Mouse (Mus musculus) myocyte (in vitro differentiated cells): ENCODE measurements around the gene Ankrd33b. TPM values are rescaled to one million over a fixed set of nuclear protein-coding genes. Genes with fewer than 3 reads are reported as not detected.
A peak's percentile ranks its signal among the peaks of the same experiment; 100 is the strongest.

ENCODE experiments used
- H3K27me3 ChIP-seq: one replicate; pipeline ENCODE4 v1.6.1; 2011; ENCODE audit not compliant: control insufficient read depth, insufficient read depth, insufficient read length
- H3K36me3 ChIP-seq: one replicate; pipeline ENCODE4 v1.6.1; 2011; ENCODE audit not compliant: control insufficient read depth, insufficient read depth
- H3K4me2 ChIP-seq: one replicate; pipeline ENCODE4 v1.6.1; 2011; ENCODE audit warnings: low read depth, control low read depth
- H3K4me3 ChIP-seq: one replicate; pipeline ENCODE4 v1.5.1; 2011; ENCODE audit warnings: mild to moderate bottlenecking, control low read depth, moderate library complexity
- H3K79me2 ChIP-seq: one replicate; pipeline ENCODE4 v1.6.1; 2011; ENCODE audit not compliant: control insufficient read depth, insufficient read depth
- H3ac ChIP-seq: one replicate; pipeline ENCODE4 v1.6.1; 2011; ENCODE audit not compliant: control insufficient read depth, insufficient read length
- CEBPB ChIP-seq: IDR thresholded peaks from 2 replicates; pipeline ENCODE4 v1.6.1; 2011; ENCODE audit warnings: mild to moderate bottlenecking, moderate library complexity; ENCODE audit not compliant: poor library complexity, insufficient read depth, severe bottlenecking
- E2F4 ChIP-seq: IDR thresholded peaks from one replicate; pipeline ENCODE4 v1.6.1; 2011; ENCODE audit warnings: mild to moderate bottlenecking, control low read depth, moderate library complexity; ENCODE audit not compliant: insufficient read depth
- MAX ChIP-seq: IDR thresholded peaks from one replicate; pipeline ENCODE4 v1.6.1; 2011; ENCODE audit warnings: low read depth, mild to moderate bottlenecking, control low read depth
- MYOD1 ChIP-seq, 3 experiments: IDR thresholded peaks; one replicate each; pipeline ENCODE4 v1.6.1; 2011; ENCODE audit warnings: control low read depth in 2 of 3, low read depth in 2 of 3, mild to moderate bottlenecking in 2 of 3, moderate library complexity in 1 of 3; ENCODE audit not compliant: insufficient read length in 2 of 3, control insufficient read depth in 1 of 3
- MYOG ChIP-seq, 3 experiments: IDR thresholded peaks; one replicate each; pipeline ENCODE4 v1.6.1; 2011; ENCODE audit warnings: control low read depth in 2 of 3, low read depth in 2 of 3, mild to moderate bottlenecking in 2 of 3; ENCODE audit not compliant: insufficient read length in 2 of 3, control insufficient read depth in 1 of 3, insufficient read depth in 1 of 3
- POLR2A ChIP-seq: IDR thresholded peaks from one replicate; pipeline ENCODE4 v1.6.1; 2011; ENCODE audit warnings: low read depth, mild to moderate bottlenecking, control low read depth, moderate library complexity; ENCODE audit not compliant: insufficient read length
- POLR2AphosphoS2 ChIP-seq: IDR thresholded peaks from one replicate; pipeline ENCODE4 v1.6.1; 2011; ENCODE audit warnings: low read depth, control low read depth; ENCODE audit not compliant: insufficient read length
- REST ChIP-seq: IDR thresholded peaks from one replicate; pipeline ENCODE4 v1.6.1; 2011; ENCODE audit warnings: mild to moderate bottlenecking, control low read depth, moderate library complexity; ENCODE audit not compliant: insufficient read depth, insufficient read length
- SRF ChIP-seq: IDR thresholded peaks from one replicate; pipeline ENCODE4 v1.6.1; 2011; ENCODE audit warnings: low read depth; ENCODE audit not compliant: control insufficient read depth, insufficient read length
- TCF12 ChIP-seq: IDR thresholded peaks from one replicate; pipeline ENCODE4 v1.6.1; 2011; ENCODE audit warnings: mild to moderate bottlenecking, control low read depth; ENCODE audit not compliant: poor library complexity, insufficient read depth, severe bottlenecking
- TCF3 ChIP-seq: IDR thresholded peaks from one replicate; pipeline ENCODE4 v1.6.1; 2011; ENCODE audit warnings: low read depth, control low read depth; ENCODE audit not compliant: insufficient read length
- USF1 ChIP-seq: IDR thresholded peaks from one replicate; pipeline ENCODE4 v1.6.1; 2011; ENCODE audit warnings: low read depth, mild to moderate bottlenecking, control low read depth, moderate library complexity
- polyA plus RNA-seq: library from polyadenylated mRNA; unstranded; fragments of >200 nt; fragmentation: generic; extraction: Trizol; gene quantifications from one replicate; pipeline ENCODE4 v1.2.1, GENCODE M21; 2012; ENCODE audit warnings: missing spikeins

Gene Ankrd33b
- polyA plus RNA-seq, 1 experiment, result 5.7 TPM

- H3K4me2 ChIP-seq, result peak overlapping the region; percentile 84
- peak in 1 of 3 experiments; percentile 1 for TF ChIP-seq MYOG (IDR thresholded peaks at IDR 0.05; ENCODE audit: control insufficient read depth in 1 of 3, insufficient read depth in 1 of 3, insufficient read length in 2 of 3, low read depth in 2 of 3)
- TF ChIP-seq REST, result no peak
- TF ChIP-seq MYOD1 (IDR thresholded peaks at IDR 0.05; ENCODE audit: control insufficient read depth in 1 of 3, insufficient read length in 2 of 3, low read depth in 2 of 3), result peak in 1 of 3 experiments; percentile 5
- peak; percentile 71 for TF ChIP-seq POLR2A
- peak; percentile 56 for TF ChIP-seq TCF12
- TF ChIP-seq SRF, result peak; percentile 97
- no peak for TF ChIP-seq USF1
- no peak for TF ChIP-seq TCF3
- no peak for TF ChIP-seq E2F4
- TF ChIP-seq MAX, result peak; percentile 2
- no peak for TF ChIP-seq CEBPB
- TF ChIP-seq POLR2AphosphoS2, result peak; percentile 72
- peak overlapping the region; percentile 23 for H3K4me3 ChIP-seq
- no peak overlapping the region for H3ac ChIP-seq
- H3K27me3 ChIP-seq, result no peaks in the 10 kb centered on the region
- H3K79me2 ChIP-seq, result peaks cover 28% of the 10 kb centered on the region
- H3K36me3 ChIP-seq, result no peaks in the 10 kb centered on the region
These were observed 22.7 kb downstream of the Ankrd33b start for GRCm38 (mm10) chr15:31344811-31345211.

DNA sequence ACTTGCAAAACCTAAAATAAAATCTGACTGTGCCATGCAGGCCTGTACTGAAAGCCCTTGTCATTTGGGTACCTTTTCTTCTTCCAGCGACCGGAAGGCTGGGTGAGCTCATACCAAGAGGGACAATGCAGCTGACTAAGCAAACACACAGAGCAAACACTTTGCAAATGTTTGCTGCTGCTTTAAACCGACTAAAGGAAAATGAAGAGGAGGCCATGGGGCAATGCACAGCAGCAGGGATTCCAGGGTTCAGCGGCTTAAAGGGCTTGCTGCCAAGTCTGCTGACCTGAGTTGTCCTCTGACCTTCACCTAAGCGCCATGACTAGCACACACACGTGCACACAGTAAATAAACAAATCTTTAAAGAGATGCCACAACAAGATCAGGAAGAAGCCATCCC is 23.9 kb downstream of the Ankrd33b start:
- H3ac ChIP-seq, result no peak overlapping the region
- H3K4me2 ChIP-seq, result peak overlapping the region; percentile 84
- TF ChIP-seq E2F4 (no peak), MYOD1 (IDR thresholded peaks at IDR 0.05; ENCODE audit: control insufficient read depth in 1 of 3, insufficient read length in 2 of 3, low read depth in 2 of 3) (no peak), SRF (no peak), MYOG (IDR thresholded peaks at IDR 0.05; ENCODE audit: control insufficient read depth in 1 of 3, insufficient read depth in 1 of 3, insufficient read length in 2 of 3, low read depth in 2 of 3) (no peak), MAX (no peak)
- peaks cover 32% of the 10 kb centered on the region for H3K79me2 ChIP-seq
- no peaks in the 10 kb centered on the region for H3K27me3 ChIP-seq
- H3K36me3 ChIP-seq, result no peaks in the 10 kb centered on the region
- no peak overlapping the region for H3K4me3 ChIP-seq

GRCm38 (mm10) chr15:31342496-31342901 is 25.0 kb downstream of the Ankrd33b start:
- Histone ChIP-seq H3K36me3 (no peaks in the 10 kb centered on the region), H3K79me2 (peaks cover 32% of the 10 kb centered on the region), H3ac (no peak overlapping the region), H3K27me3 (no peaks in the 10 kb centered on the region), H3K4me2 (peak overlapping the region; percentile 84), H3K4me3 (no peak overlapping the region)
- TF ChIP-seq MAX (no peak), REST (no peak), CEBPB (peak; percentile 98), TCF3 (no peak), MYOG (IDR thresholded peaks at IDR 0.05; ENCODE audit: control insufficient read depth in 1 of 3, insufficient read depth in 1 of 3, insufficient read length in 2 of 3, low read depth in 2 of 3) (peak in 1 of 3 experiments; percentile 34), SRF (no peak), POLR2A (no peak), E2F4 (no peak), USF1 (no peak), POLR2AphosphoS2 (no peak), TCF12 (no peak), MYOD1 (IDR thresholded peaks at IDR 0.05; ENCODE audit: control insufficient read depth in 1 of 3, insufficient read length in 2 of 3, low read depth in 2 of 3) (peak in 1 of 3 experiments; percentile 55)

- Histone ChIP-seq H3K79me2 (peaks cover 31% of the 10 kb centered on the region), H3ac (no peak overlapping the region), H3K36me3 (no peaks in the 10 kb centered on the region), H3K27me3 (no peaks in the 10 kb centered on the region), H3K4me2 (peak overlapping the region; percentile 84), H3K4me3 (no peak overlapping the region)
- TF ChIP-seq POLR2A (no peak), POLR2AphosphoS2 (no peak), CEBPB (no peak)
These were observed 25.5 kb downstream of the Ankrd33b start for GRCm38 (mm10) chr15:31342001-31342400.

GRCm38 (mm10) chr15:31338656-31339291 is 28.8 kb downstream of the Ankrd33b start:
- Histone ChIP-seq H3K4me3 (no peak overlapping the region), H3K4me2 (peak overlapping the region; percentile 63), H3K36me3 (no peaks in the 10 kb centered on the region), H3ac (no peak overlapping the region), H3K27me3 (no peaks in the 10 kb centered on the region), H3K79me2 (peaks cover 33% of the 10 kb centered on the region)
- TF ChIP-seq TCF3, result no peak
- peak in 2 of 3 experiments; percentile 6 to 35 for TF ChIP-seq MYOD1 (IDR thresholded peaks at IDR 0.05; ENCODE audit: control insufficient read depth in 1 of 3, insufficient read length in 2 of 3, low read depth in 2 of 3)
- 0 out of 2 replicates have a peak, but pooled peaks have one; percentile 7 for TF ChIP-seq CEBPB
- peak in 2 of 3 experiments; percentile 18 to 49 for TF ChIP-seq MYOG (IDR thresholded peaks at IDR 0.05; ENCODE audit: control insufficient read depth in 1 of 3, insufficient read depth in 1 of 3, insufficient read length in 2 of 3, low read depth in 2 of 3)
- no peak for TF ChIP-seq REST
- no peak for TF ChIP-seq SRF
- peak; percentile 48 for TF ChIP-seq USF1
- TF ChIP-seq POLR2AphosphoS2, result no peak
- TF ChIP-seq MAX, result no peak
- TF ChIP-seq TCF12, result no peak
- no peak for TF ChIP-seq E2F4
